Comparison of ENCODE assay signal across 8 mouse cellular contexts in the genomic region with DNA sequence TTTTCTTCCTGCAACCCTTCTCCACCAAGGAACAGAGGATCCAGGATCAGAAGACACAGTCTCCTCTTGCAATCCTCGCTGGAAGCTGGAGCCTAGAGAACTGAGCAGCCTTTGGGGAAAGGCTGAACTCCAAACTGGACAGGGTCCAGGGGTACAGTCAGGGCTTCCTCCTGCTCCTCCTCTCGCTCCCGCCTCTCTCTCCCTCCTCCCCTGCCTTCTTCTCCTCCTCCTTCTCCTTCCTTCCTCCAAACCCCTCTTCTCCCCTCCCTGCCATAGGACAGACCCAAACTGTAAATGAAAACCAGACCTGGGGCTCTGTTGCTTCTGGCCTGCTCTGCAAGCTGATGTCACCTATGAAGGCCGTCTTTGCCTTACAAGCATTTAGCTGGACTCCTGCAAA. TPM values are rescaled to one million over a fixed set of nuclear protein-coding genes. Genes with fewer than 3 reads are reported as not detected.
A peak's percentile ranks its signal among the peaks of the same experiment; 100 is the strongest.
DNase-seq lines count a peak whose midpoint lies in the region; ATAC-seq and TF ChIP-seq lines count a peak whose summit lies in the region.

A gene (minus strand): TSS at position 136 of the 400 bp plus-strand sequence.

- DNase-seq in cerebellum, postnatal 14 days: peak; percentile 39 to 54
- no peak for DNase-seq in cerebellum, adult 9-11 months
- peak; percentile 83 for DNase-seq in gastrocnemius, adult 2 months
- no peak for DNase-seq in liver, embryonic 13.5 days
- DNase-seq in layer of hippocampus, adult 9-11 months: no peak

- intact Hi-C loops in gastrocnemius, adult 2 months (cut with DNase I): no loop called here

- ATAC-seq in intestine, embryonic 15.5 days: peak; percentile 85
- no peak for ATAC-seq in liver, embryonic 13.5 days (ENCODE audit: low read depth)
- no peak for ATAC-seq in midbrain, embryonic 13.5 days

- H3K4me2 ChIP-seq in intestine, embryonic 15.5 days (replicated peaks): peak within 1 kb of the TSS; percentile 71
- H3K4me2 ChIP-seq in liver, embryonic 13.5 days: peak within 1 kb of the TSS; percentile 14
- no peak within 1 kb of the TSS for H3K4me2 ChIP-seq in midbrain, embryonic 13.5 days (replicated peaks)

- H3K9me3 ChIP-seq in intestine, embryonic 15.5 days: no peaks in the 10 kb centered on the region
- H3K9me3 ChIP-seq in liver, embryonic 13.5 days (replicated peaks): no peaks in the 10 kb centered on the region
- no peaks in the 10 kb centered on the region for H3K9me3 ChIP-seq in midbrain, embryonic 13.5 days

- 37% methylated on average over 4 of the region's 4 CpGs for WGBS in intestine, embryonic 15.5 days
- WGBS in liver, embryonic 13.5 days (ENCODE audit: insufficient replicate concordance): 49% methylated on average over 4 of the region's 4 CpGs
- WGBS in midbrain, embryonic 13.5 days: 67% methylated on average over 4 of the region's 4 CpGs

- H3K4me1 ChIP-seq in intestine, embryonic 15.5 days (replicated peaks): peaks cover 7% of the 10 kb centered on the region
- no peaks in the 10 kb centered on the region for H3K4me1 ChIP-seq in liver, embryonic 13.5 days (replicated peaks)
- no peaks in the 10 kb centered on the region for H3K4me1 ChIP-seq in testis, adult 2 months (ENCODE audit: control insufficient read depth, insufficient read depth, low read length)
- no peaks in the 10 kb centered on the region for H3K4me1 ChIP-seq in midbrain, embryonic 13.5 days (replicated peaks)

- H3K36me3 ChIP-seq in intestine, embryonic 15.5 days: no peaks in the 10 kb centered on the region
- H3K36me3 ChIP-seq in liver, embryonic 13.5 days: no peaks in the 10 kb centered on the region
- no peaks in the 10 kb centered on the region for H3K36me3 ChIP-seq in testis, adult 2 months (ENCODE audit: control insufficient read depth, insufficient read depth, low read length)
- H3K36me3 ChIP-seq in midbrain, embryonic 13.5 days: no peaks in the 10 kb centered on the region

- H3K9ac ChIP-seq in intestine, embryonic 15.5 days: peak within 1 kb of the TSS; percentile 58
- H3K9ac ChIP-seq in liver, embryonic 13.5 days: no peak within 1 kb of the TSS
- no peak within 1 kb of the TSS for H3K9ac ChIP-seq in midbrain, embryonic 13.5 days (replicated peaks)

- H3K4me3 ChIP-seq in gastrocnemius, adult 2 months: peak within 1 kb of the TSS; percentile 73
- peak within 1 kb of the TSS; percentile 43 for H3K4me3 ChIP-seq in intestine, embryonic 15.5 days (replicated peaks)
- H3K4me3 ChIP-seq in liver, embryonic 13.5 days (replicated peaks): no peak within 1 kb of the TSS; the same call in 1 of the 2 replicates
- H3K4me3 ChIP-seq in testis, adult 2 months (ENCODE audit: control insufficient read depth, low read depth, low read length): peak within 1 kb of the TSS; percentile 25; the same call in 1 of the 2 replicates
- no peak within 1 kb of the TSS for H3K4me3 ChIP-seq in midbrain, embryonic 13.5 days (replicated peaks)

- 0 out of 2 replicates have a peak, but pooled peaks have one; percentile 18 for TF ChIP-seq POLR2A in testis, adult 2 months (IDR thresholded peaks at IDR 0.05; ENCODE audit: control insufficient read depth, low read depth, low read length)

- H3K27me3 ChIP-seq in intestine, embryonic 15.5 days (replicated peaks): no peaks in the 10 kb centered on the region
- no peaks in the 10 kb centered on the region for H3K27me3 ChIP-seq in liver, embryonic 13.5 days
- no peaks in the 10 kb centered on the region for H3K27me3 ChIP-seq in testis, adult 2 months (ENCODE audit: control insufficient read depth, insufficient read depth, low read length)
- H3K27me3 ChIP-seq in midbrain, embryonic 13.5 days: no peaks in the 10 kb centered on the region

- no peak for TF ChIP-seq CTCF in gastrocnemius, adult 2 months (IDR thresholded peaks at IDR 0.05)
- no peak for TF ChIP-seq CTCF in testis, adult 2 months (IDR thresholded peaks at IDR 0.05; ENCODE audit: control insufficient read depth, insufficient read depth, insufficient replicate concordance, low read depth, low read length)

- H3K27ac ChIP-seq in gastrocnemius, adult 2 months: peak within 1 kb of the TSS; percentile 91
- peak within 1 kb of the TSS; percentile 59 for H3K27ac ChIP-seq in intestine, embryonic 15.5 days
- no peak within 1 kb of the TSS for H3K27ac ChIP-seq in liver, embryonic 13.5 days
- 0 out of 2 replicates have a peak within 1 kb of the TSS, but pooled peaks have one; percentile 5 for H3K27ac ChIP-seq in testis, adult 2 months (ENCODE audit: control insufficient read depth, insufficient read depth, low read depth, low read length)
- no peak within 1 kb of the TSS for H3K27ac ChIP-seq in midbrain, embryonic 13.5 days

RNA-seq across cellular contexts. Expression of the gene that starts here (rescaled TPM):
- 10 to 100 TPM; 21.6 to 51.5 TPM for total RNA-seq in gastrocnemius, adult 2 months (2021)
- 73.2 and 74.5 TPM in 2 replicates for polyA plus RNA-seq in intestine, embryonic 15.5 days (2015; fragmentation: Nextera tagmentation; extraction: Ambion mirVana)
- 4.0 and 5.1 TPM in 2 replicates for polyA plus RNA-seq in liver, embryonic 13.5 days (2015; fragmentation: Nextera tagmentation; extraction: Ambion mirVana)
- polyA plus RNA-seq in testis, adult 2 months (2012; rRNA removed): 5.3 and 5.8 TPM in 2 replicates
- 3.4 and 4.7 TPM in 2 replicates for polyA plus RNA-seq in midbrain, embryonic 13.5 days (2015; fragmentation: Nextera tagmentation; extraction: Ambion mirVana)

Comparison
In these comparisons a context has a peak if more than half of its experiments do, and no peak if none do; other contexts are left out.
1. RNA of the gene that starts here (polyA plus RNA-seq): 73.2 to 74.5 TPM in intestine, embryonic 15.5 days; 5.3 to 5.8 TPM in testis, adult 2 months, 4.0 to 5.1 TPM in liver, embryonic 13.5 days and 3.4 to 4.7 TPM in midbrain, embryonic 13.5 days; every median in the first group is over 10 times any median in the second.
2. DNase-seq: peak in cerebellum, postnatal 14 days (2 of 2) and gastrocnemius, adult 2 months (single experiment); none in cerebellum, adult 9-11 months (single experiment), liver, embryonic 13.5 days (single experiment) and layer of hippocampus, adult 9-11 months (single experiment).
3. H3K27ac ChIP-seq: peak in gastrocnemius, adult 2 months (single experiment), intestine, embryonic 15.5 days (single experiment) and testis, adult 2 months (single experiment); none in liver, embryonic 13.5 days (single experiment) and midbrain, embryonic 13.5 days (single experiment).
4. H3K4me3 ChIP-seq: peak in gastrocnemius, adult 2 months (single experiment), intestine, embryonic 15.5 days (single experiment) and testis, adult 2 months (single experiment); none in liver, embryonic 13.5 days (single experiment) and midbrain, embryonic 13.5 days (single experiment).